Mouse (Mus musculus) adrenal gland, postnatal 4 days (tissue): ENCODE measurements at regions not wholly inside any gene's neighbourhood (a gene's known extent, or its start where the extent isn't known, plus 50 kb on each side); places are given as distances from the start of the nearest gene placed in this dataset.

Experiments
- DNase-seq, 2 experiments: peaks; one replicate each; pipeline ENCODE4 v3.0.0; 2021 to 2022; ENCODE audit warnings: low spot score in 2 of 2, mixed read lengths in 2 of 2

GRCm38 (mm10) chr3:120541556-120542476 is 629.7 kb downstream of the Rwdd3 start:
- DNase-seq: no peak

- no peak for DNase-seq
Measured at GRCm38 (mm10) chr3:120533901-120534300, 637.6 kb downstream of the Rwdd3 start.

GRCm38 (mm10) chr3:120531880-120532580 is 639.5 kb downstream of the Rwdd3 start:
- DNase-seq: no peak

- DNase-seq: no peak
Measured at GRCm38 (mm10) chr3:120511651-120512050, 659.8 kb downstream of the Rwdd3 start.

- no peak for DNase-seq
Measured at GRCm38 (mm10) chr3:120498937-120499336, 672.6 kb downstream of the Rwdd3 start.

GRCm38 (mm10) chr3:120477934-120478333 is 693.6 kb downstream of the Rwdd3 start:
- DNase-seq: no peak

- DNase-seq: no peak
Measured at GRCm38 (mm10) chr3:120477232-120477631, 693.0 kb upstream of the Ptbp2 start.

- peak in 1 of 2 experiments; percentile 9 for DNase-seq
Measured at GRCm38 (mm10) chr3:120473645-120474038, 689.4 kb upstream of the Ptbp2 start.

- peak in 1 of 2 experiments; percentile 4 for DNase-seq
Measured at GRCm38 (mm10) chr3:120472687-120473644, 688.7 kb upstream of the Ptbp2 start.

GRCm38 (mm10) chr3:120471878-120472444 is 687.7 kb upstream of the Ptbp2 start:
- DNase-seq: no peak

- no peak for DNase-seq
Measured at GRCm38 (mm10) chr3:120468887-120469286, 684.6 kb upstream of the Ptbp2 start.

- DNase-seq: no peak
Measured at GRCm38 (mm10) chr3:120460717-120461116, 676.5 kb upstream of the Ptbp2 start.

- DNase-seq: no peak
Measured at GRCm38 (mm10) chr3:120457912-120458311, 673.6 kb upstream of the Ptbp2 start.

- DNase-seq: no peak
Measured at GRCm38 (mm10) chr3:120441127-120441526, 656.9 kb upstream of the Ptbp2 start.

GRCm38 (mm10) chr3:120430285-120430684 is 646.0 kb upstream of the Ptbp2 start:
- no peak for DNase-seq

GRCm38 (mm10) chr3:120416634-120417033 is 632.4 kb upstream of the Ptbp2 start:
- no peak for DNase-seq

- DNase-seq: no peak
Measured at GRCm38 (mm10) chr3:120375688-120376289, 591.5 kb upstream of the Ptbp2 start.

- no peak for DNase-seq
Measured at GRCm38 (mm10) chr3:120342747-120343377, 558.6 kb upstream of the Ptbp2 start.

- no peak for DNase-seq
Measured at GRCm38 (mm10) chr3:120341882-120342281, 557.6 kb upstream of the Ptbp2 start.
